Mouse (Mus musculus): ENCODE results near the gene Prkn. TPM values are rescaled to one million over a fixed set of nuclear protein-coding genes. Genes with fewer than 3 reads are reported as not detected.

The Prkn gene
- not detected for total RNA-seq (2023)

GRCm38 (mm10) chr17:10840148-10840707, at the start of gene Prkn, which contains the start of gene Pacrg:
Gene Prkn, plus strand, starts transcription at chr17:10840384.
Gene Pacrg, minus strand, starts transcription at chr17:10840311.

Other genes with a start within 250 kb of the Prkn start
- gene Pacrg, start 73 bp upstream of the Prkn start, total RNA-seq (2023), result not detected